Mouse (Mus musculus): ENCODE measurements around the gene Prkd2.
A peak's percentile ranks its signal among the peaks of the same experiment; 100 is the strongest.

Gene Prkd2

DNA sequence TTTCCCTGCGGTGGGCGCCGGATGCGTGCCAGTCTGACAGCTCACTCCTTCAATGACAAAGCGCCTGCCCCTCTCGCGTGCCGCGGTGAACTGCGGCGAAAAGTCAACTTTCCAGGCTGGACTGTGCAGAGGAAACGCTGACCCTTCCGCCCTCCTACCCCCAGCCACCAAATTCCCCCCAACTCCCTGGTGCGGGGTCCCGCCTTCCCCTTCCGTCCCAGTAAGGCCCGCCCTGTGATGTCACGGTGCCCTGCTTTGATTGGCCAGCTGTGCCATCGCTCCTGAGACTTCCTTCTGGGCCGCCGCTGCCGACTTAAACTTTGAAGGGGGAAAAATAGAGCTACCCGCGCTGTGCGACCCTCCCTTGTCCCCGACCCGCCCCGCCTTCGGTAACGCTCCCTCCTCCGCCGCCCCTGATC lies at the start of gene Prkd2:
TSS of gene Prkd2 (plus strand) at position 258 of the 419 bp plus-strand sequence.
- no peak for DNase-seq (ENCODE audit: extremely low read depth, low read depth, low spot score)

DNA sequence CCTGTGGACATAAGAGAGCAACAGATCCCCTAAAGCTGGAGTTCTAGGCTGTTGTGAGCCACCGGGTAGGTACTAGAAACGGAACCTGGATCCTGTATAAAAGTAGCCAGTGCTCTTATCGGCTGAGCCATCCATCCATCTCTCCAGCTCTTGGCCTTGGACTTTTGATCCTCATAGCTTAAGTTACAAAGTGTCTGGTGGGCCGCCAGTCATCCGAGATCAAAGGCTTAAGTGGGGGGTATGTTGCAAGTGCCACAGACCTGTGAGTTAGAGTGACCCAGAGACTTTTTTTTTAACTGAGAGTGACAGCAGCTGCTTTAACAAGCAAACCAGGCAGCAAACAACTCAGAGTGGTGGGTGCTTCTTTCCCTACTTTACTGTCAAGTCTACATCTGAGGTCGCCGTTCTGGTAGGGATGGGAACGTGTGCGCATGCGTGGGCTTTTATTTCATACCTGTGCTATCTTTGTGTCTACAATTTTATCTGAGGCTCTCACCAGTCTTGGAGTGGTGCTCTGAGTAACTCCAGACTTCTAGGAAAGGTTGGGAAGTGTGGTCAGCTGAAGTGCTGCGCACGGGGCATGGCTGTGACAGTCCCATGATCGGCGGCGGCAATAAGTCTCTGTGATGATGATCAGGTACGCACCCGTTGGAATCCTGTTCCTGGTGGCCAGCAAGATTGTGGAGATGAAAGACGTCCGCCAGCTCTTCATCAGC lies 49.5 kb upstream of the Prkd2 start:
- DNase-seq (ENCODE audit: extremely low read depth, low read depth, low spot score), result no peak

DNA sequence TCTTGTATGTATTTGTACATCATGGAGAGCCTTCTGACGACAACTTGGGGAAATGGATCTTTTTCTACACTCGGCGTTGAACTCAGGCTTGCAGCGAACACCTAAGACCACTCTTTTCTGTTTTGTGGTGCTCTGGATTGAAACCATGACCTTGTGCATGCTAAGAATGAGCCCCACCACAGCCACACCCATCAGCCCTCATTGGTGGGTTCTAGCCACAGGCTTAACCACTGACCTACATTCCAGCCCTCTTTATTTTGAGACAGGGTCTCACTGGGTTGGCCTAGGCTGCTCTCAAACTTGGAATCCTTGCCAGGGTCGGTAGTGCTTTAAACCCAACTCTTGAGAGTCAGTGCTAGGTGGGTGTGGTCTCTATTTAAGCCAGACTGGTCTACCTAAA lies 47.8 kb upstream of the Prkd2 start:
- no peak for DNase-seq (ENCODE audit: extremely low read depth, low read depth, low spot score)

DNA sequence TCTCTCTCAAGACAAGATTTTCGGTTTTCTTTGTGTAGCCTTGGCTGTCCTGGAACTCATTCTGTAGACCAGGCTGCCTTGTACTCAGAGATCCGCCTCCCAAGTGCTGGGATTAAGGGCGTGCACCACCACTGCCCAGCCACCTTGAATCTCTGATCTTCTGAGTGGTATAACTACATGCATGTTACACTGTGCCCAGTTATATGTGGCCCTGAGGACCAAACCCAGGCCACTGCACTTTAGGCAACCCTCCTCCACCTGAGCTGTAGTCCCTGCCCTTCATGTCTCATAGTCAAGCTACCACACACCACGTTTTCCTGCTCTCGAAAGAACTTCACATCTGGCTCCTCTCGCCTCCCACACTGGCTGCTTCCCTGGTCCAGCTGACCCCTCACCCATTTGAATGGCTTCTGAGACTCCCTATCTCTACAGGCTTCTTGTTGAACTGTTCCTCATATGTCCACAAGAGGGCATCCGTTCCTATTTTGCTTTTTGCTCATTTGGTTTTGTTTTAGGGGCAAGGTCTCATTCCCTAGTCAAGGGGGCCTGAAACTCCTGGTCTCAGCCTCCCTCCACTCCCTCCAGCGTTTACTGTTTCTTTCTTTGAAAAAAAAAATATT lies 38.2 kb upstream of the Prkd2 start:
- DNase-seq (ENCODE audit: extremely low read depth, low read depth, low spot score), result no peak

DNA sequence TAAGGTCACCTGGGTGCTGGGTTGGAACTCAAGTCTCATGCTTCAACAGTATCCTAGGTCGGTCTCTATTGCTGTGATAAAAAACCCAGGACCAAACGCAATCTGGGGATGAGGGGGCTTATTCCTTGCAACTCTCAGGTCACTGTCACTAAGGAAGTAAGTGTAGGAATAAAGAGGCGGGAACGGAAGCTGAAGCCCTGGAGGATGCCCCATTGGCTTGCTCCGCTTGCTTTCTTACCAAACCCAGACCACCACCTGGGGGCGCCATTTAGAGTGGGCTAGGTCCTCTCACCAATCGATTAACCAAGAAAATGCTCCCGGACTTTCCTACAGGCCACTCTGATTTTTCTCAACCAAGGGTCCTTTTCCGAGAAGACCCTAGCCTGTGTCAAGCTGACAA lies 34.8 kb upstream of the Prkd2 start:
- no peak for DNase-seq (ENCODE audit: extremely low read depth, low read depth, low spot score)

DNA sequence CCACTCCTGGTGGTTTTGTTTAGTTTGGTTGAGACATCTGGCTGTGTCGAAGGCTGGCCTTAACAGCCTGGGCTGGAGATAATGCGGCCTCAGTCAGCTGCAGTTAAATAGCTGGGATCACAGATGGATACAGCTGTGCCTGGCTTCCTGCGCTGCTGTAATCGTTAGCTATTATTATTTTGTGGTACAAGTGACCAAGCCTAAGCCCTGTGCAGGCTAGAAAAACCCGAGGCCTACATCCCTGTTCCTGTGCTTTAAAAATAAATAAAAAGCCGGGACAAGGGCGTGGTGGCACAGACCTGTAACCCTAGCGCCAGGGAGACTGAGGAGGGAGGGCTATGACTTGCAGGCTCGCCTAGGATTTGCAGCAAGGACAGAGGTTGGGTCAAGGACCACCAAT lies 34.1 kb upstream of the Prkd2 start:
- no peak for DNase-seq (ENCODE audit: extremely low read depth, low read depth, low spot score)

DNA sequence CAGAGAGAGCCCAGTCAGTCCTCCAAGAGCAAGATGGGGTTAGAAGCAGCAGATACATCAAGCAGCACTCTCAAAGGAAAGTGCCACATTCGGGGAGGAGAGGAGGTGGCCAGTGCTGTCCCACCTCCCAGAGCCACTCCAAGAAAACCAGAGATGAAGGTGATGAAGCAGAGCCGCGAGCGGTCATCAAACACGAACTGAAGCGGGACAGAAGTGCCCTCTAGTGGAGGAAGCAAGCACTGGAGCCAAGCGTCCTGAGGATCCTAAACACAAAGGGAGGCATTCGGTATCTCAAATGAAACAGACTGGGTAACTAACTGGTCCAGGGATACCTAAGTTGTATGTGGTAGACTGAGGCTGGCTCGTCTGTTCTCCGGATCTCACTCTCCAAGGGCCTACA lies 33.0 kb upstream of the Prkd2 start:
- no peak for DNase-seq (ENCODE audit: extremely low read depth, low read depth, low spot score)

DNA sequence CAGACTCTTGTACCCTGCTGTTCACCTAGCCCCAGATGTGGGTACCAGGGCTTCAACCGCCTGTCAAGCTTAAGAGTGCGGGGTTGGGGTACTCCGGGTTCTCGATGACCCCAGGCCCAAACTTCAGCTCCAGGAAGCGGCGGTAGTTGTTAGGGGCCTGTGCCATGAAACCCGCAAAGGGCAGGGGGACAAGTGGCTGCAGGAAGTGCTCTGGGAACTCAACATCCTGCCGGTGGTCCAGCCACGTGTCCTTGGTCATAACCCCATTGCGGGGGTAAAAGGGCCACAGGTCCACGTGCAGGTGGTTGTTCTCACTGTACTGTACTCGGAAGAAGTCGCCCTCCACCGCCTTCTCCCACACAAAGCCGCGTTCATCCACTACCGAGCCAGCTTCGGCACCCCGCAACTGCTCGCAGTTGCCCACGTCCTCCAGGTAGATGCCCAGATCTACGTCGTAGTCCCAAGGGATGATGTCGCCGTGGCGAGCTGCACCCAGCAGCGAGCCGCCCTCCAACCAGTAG lies 32.2 kb upstream of the Prkd2 start:
- no peak for DNase-seq (ENCODE audit: extremely low read depth, low read depth, low spot score)

DNA sequence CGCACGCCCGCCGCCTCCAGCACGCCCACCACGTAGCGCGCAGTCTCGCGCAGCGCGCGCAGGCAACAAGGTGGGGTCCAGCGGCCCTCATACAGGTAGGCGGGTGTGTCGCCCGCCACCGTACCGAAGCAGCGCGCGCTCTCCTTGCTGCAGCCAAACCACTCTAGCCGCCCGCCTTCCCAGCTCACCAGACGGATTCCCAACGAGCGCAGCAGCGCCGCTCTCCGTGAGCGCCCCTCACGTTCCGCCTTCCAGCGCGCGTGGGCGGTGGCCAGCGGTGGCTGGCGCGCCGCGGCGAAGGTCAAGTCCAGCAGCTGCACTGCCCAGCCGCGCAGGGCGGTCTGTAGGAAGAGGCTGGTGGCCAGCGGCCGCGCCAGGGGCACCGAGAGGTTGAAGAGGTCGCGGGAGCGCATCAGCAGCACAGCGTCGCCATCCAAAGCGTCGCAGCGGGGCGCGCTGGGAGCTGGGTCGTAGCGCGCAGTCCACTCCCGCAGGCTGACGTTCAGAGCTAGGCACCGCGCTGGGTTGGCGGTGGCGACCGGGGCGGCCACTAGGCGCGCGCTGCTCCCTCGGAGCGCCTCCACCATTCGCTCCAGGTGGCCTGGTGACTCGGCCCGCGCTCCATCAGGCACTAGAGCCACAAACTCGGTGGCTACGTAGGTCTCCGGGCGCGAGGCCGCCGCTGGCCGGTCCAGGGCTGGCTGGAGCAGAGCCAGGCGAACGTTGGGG lies 31.6 kb upstream of the Prkd2 start:
- no peak for DNase-seq (ENCODE audit: extremely low read depth, low read depth, low spot score)

DNA sequence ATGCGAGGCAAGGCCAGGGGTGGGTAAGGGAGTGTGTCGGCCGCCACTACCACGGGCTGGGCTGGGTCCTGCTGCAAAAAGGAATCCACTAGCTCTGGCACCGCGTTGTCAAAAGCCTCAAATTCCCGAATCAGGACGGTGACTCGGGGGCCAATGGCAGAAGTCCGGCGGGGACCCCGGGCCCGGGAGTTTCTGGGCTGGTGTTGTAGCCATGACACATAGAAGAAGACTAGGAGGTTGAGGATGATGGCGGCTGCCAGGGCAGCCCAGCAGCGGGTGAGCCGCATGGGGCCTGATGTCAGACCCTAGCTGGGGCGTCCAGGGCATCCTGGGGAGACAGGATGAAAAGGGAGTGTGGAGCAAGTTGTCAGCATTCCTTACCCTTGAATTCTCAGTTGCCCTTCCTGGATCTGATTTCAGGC lies 31.0 kb upstream of the Prkd2 start:
- DNase-seq (ENCODE audit: extremely low read depth, low read depth, low spot score), result no peak

DNA sequence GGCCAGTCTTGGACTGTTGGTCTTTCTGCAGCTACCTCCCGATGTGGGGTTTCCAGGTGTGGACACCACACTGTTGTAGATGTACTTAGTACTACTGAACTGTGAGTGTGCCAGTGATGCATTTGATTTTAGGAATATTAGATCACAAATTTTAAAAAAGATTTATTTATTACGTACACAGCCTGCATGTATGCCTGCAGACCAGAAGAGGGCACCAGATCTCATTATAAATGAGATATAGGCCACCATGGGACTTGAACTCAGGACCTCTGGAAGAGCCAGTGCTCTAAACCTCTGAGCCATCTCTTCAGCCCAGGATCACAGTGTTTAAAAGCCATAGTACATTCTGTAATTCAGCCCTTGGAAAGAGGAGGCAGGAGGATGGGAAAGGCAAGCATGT lies 30.2 kb upstream of the Prkd2 start:
- no peak for DNase-seq (ENCODE audit: extremely low read depth, low read depth, low spot score)

DNA sequence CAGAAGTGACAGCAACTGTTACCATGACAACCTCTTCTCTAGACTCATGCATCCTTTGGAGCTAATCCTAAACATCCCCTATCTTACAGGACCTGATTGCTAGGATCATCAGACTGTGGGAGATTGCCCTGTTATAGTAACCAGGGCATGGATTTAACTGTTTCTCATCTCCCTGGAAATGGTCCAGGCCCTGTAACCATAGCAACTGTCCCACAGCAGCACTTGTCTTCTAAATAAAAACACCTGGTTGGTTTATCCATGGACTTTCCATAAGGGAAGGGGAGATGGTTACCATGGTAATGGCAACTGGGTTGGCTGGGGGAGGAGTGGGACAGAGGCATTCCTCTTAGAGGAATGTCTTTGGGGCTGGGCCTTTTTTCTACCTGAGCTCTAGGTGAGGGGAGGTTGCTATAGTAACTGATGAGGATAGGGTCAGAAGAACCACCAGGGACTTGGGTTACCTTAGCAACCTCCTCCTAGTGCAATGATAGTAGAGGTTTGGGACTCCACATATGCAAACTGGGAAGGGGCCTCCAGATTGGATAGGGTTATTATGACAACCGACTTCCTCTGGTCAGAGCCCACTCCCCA lies 27.3 kb upstream of the Prkd2 start, which contains the start of gene Strn4:
TSS of gene Strn4 (plus strand) at position 539 of the 591 bp plus-strand sequence.
- DNase-seq (ENCODE audit: extremely low read depth, low read depth, low spot score), result no peak

DNA sequence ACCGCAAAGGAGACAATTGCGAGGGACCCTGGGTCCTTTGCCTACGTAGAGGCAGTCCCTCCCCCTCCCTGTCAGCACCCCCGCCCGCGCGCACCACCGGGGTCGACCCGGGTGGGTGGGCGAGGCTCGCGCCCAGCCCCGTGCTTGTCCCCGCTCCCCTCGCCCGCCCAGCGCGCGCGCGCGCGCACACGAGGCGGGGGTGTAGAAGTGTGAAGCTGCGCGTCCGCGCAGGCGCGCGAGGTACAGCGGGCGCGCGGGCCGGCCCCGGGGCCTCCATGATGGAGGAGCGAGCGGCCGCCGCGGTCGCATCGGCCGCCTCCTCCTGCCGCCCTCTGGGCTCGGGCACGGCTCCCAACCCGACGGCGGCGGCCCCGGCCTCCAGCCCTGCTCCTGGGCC lies 26.6 kb upstream of the Prkd2 start:
- DNase-seq (ENCODE audit: extremely low read depth, low read depth, low spot score), result no peak

DNA sequence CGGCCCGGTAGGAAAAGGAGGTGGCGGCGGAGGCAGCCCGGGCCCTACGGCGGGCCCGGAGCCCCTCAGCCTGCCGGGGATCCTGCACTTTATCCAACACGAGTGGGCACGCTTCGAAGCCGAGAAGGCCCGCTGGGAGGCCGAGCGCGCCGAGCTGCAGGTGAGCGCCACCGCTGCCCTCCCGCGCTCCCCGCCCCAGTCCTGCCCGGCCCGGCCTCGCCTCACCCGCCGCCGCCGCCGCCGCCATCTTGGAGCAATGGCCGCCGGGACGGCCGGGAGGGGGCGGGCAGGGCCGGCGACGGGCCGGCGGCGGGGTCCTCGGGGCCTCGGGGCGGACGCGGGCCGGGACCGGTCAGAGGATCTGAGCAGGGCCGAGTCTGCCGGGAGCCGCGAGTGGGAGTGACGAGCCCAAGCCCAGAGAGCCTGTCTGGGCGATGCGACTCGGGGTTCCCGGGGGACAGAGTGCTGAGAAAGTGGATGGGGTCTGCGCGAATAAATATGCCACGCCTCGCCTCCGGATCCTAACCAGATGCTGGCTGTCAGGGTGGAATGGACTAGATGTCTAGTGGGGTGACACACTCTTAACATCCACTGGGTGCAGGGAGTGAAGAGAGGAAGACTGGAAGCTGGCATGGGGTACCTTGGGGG lies 26.1 kb upstream of the Prkd2 start, which contains the start of gene Fkrp:
TSS of gene Fkrp (minus strand) at position 258 of the 648 bp plus-strand sequence.
- DNase-seq (ENCODE audit: extremely low read depth, low read depth, low spot score), result no peak

DNA sequence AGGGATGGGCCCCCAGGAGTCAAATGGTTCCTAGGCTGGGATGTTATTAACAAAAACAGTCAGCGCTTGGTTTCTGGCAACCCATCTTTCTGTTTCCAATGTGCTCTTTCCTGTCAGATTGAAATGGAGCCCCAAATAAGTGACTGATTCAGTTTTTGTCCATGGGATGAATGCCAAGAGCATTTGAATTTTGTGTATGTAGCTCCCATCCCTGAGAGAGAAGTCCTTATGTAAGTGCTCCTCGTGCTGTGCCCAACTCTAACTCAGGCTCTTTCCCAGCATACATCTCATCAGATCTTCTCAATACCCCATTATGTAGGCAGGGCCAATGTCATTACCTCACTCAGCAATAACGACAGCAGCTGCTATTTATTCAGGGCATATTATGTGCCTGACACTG lies 25.0 kb upstream of the Prkd2 start:
- DNase-seq (ENCODE audit: extremely low read depth, low read depth, low spot score), result no peak

DNA sequence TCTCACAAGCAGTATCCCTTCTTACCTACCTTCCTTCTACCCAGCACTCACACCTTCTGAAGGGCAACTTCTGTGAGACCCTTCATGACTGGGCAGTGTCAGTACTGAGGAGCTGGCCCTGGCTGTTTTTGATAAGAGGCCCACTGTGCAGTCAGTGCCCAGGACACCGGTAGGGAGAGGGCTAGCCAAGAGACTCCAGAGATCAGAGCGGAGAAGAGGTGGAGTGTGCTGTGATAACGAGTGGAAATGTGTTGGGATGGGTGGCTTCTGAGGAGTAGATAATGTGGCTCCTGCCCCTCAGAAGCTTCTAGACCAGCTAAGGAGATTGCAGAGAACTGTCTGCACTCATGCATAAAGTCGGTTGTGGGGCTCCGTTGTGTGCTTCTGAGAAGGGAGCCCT lies 22.9 kb upstream of the Prkd2 start:
- no peak for DNase-seq (ENCODE audit: extremely low read depth, low read depth, low spot score)

DNA sequence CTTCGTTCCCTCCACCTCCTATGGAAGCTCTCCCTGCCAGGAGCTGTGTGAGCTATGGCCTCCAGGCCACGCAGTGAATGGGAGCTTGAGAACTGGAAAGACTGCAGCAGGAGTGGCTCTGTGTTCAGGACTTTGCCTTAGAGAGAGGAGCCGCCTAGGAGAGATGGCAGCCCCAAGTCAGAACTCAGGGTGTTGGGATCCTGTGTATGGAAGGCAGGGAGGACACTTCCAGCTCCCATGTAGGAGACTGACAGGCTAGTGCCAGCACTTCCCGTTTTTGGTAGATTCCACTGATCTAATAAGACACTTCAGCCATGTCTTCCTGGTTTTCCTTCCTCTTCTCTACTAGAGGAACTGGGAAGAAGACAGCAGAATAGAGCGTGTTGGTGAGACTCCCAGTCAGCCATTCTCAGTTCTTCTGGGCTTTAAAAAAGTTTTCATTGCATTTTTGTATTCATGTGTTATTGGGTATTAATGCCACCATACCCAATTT lies 22.4 kb upstream of the Prkd2 start:
- DNase-seq (ENCODE audit: extremely low read depth, low read depth, low spot score), result no peak

DNA sequence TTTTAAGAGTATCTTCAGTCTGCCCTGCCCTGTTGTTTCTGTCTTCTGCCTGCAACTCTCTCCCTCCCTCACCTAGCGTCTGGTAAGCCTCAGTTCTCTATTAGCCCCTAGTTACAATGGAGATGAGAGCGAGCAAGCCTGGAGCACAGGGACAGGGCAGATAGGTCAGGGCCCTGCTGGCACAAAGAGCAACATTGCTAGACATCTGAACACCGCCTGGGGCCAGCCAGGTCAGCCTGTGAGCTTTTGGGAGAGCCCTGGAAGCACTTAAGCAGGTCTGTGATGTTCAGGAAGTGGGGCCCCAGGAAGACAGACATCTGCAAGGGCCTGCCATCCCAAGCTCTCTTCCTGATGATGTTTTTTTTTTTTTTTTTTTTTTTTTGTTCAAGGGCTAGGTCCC lies 21.6 kb upstream of the Prkd2 start:
- DNase-seq (ENCODE audit: extremely low read depth, low read depth, low spot score), result no peak

DNA sequence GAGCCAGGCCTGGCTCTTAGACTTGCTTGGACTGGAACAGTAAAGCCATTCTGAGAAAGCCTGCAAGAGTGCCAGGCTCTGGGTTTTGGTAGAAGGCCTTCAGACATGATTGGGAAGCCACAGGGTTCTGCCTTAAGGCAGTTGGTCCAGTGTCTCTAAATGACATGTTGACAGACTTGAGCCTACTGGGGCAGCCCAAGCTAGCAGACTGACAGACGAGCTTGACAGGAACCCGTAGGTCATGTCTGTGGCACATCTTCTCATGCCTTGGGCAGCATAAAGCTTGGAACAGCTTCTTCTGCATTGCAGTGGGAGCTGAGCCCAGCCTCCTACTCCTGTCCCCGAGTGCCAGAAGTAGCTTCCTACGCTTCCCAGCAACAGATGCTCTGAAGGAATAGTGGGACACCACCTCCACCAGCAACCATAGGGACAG lies 21.0 kb upstream of the Prkd2 start:
- peak; percentile 89 for DNase-seq (ENCODE audit: extremely low read depth, low read depth, low spot score)

DNA sequence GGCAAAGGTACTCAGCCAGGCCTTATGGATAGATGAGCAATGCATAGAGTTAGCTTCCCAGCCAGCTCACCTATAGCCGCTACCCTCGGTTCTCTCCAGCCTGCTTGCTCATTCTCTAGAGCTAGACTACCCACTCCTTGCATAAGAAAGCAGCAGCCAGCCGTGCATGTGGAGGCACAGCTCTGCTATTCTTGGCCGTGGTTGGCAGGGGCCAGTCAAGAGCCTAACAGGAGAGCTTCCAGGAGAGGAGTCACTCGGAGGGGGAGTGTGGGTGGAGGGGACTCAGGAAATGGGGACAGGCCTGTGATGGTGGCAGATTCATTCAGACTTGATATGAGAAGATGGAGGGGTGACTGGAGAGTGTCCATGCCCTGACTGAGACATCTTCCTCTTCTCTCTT lies 19.0 kb upstream of the Prkd2 start:
- no peak for DNase-seq (ENCODE audit: extremely low read depth, low read depth, low spot score)

DNA sequence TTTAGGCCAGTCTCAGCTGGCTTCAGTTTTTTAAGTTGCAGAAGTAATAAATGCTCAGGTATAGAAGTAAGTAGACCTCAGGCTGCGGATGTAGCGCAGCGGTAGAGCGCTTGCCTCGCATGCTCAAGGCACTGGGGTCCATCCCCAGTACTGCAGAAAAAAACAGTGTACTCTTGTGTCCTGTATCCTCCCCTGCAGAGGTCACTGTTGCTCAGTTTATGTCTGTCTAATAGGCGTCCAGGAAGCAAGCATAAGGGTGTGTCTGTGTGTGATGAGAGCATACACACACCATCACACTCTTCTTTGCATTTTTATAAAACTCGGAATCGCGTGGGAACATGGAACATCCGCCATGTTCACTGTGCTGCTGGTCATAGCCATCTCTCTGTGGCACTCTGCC lies 16.9 kb upstream of the Prkd2 start:
- DNase-seq (ENCODE audit: extremely low read depth, low read depth, low spot score), result no peak
